ENCODE assay signal across 8 mouse cellular contexts in the genomic region with DNA sequence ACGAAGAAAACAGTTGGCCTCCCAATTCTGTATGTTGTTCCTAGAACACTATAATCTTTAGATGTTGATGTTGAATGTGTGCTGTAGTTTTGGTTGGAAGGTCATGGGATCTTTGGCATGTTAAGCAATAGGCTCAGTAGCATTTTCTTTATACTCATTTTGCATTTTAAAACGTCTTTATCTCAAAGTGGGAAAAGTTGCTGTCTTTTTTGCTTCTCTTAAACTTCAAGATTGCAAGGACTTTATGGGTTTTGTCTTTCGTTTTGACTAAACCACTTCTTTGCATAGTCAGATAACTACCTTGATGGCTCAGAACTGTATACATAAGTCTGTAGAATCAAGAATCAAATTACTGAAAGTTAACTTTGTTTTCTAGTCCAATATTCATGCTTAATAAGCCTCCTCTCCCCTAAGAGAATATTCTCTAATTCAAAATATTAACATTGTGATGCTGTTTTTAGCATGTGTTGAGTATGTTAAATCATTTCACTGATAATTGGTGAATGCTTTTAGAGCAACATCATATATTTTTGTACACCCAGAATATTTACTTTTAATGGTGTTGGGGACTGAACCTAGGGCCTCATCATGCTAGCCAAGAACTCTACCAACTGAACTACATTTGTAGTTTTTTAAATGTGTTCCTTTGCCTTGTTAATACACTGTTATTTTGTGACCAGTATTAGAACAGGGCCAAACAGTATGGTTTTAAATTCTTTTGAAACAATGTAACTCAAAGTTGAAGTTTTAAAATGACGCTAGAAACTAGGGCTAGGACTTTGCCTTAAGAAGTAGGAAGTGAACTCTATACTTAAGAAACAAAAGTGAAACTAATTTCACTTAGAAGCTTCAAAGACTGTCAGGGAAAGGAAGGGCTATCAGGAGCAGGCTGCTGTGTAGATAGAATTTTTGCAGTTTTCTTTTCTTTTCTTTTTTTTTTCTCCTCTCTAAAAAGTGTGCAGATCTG. TPM values are rescaled to one million over a fixed set of nuclear protein-coding genes. Genes with fewer than 3 reads are reported as not detected.
DNase-seq lines count a peak whose midpoint lies in the region; ATAC-seq lines count a peak whose summit lies in the region.

No protein-coding gene starts in this region.

- peak; percentile 76 for ATAC-seq in activated CD4-positive, CD25-positive, alpha-beta regulatory T cell, adult 4 months
- ATAC-seq in hindbrain, embryonic 14.5 days (ENCODE audit: low FRiP score): no peak

- H3K4me2 ChIP-seq in hindbrain, embryonic 14.5 days (replicated peaks): peak overlapping the region; percentile 75

- intact Hi-C loops in heart, postnatal 10 days (cut with DNase I): no loop called here

- H3K9ac ChIP-seq in hindbrain, embryonic 14.5 days: no peak overlapping the region

- peak; percentile 9 for DNase-seq in heart, adult 11 months
- no peak for DNase-seq in heart, postnatal 10 days
- no peak for DNase-seq in hindbrain, embryonic 14.5 days (ENCODE audit: low spot score)
- no peak for DNase-seq in midbrain, embryonic 10.5 days (ENCODE audit: low spot score)
- DNase-seq in gastrocnemius, postnatal 25 days: no peak
- DNase-seq in frontal cortex, postnatal 25 days (ENCODE audit: low spot score in 2 of 2): no peak
- no peak for DNase-seq in kidney, adult 9 months

- H3K4me1 ChIP-seq in hindbrain, embryonic 14.5 days (replicated peaks; ENCODE audit: control insufficient read depth, insufficient read depth, low read length): peaks cover 22% of the 10 kb centered on the region
- H3K4me1 ChIP-seq in midbrain, embryonic 10.5 days: peaks cover 49% of the 10 kb centered on the region

- no peaks in the 10 kb centered on the region for H3K27me3 ChIP-seq in hindbrain, embryonic 14.5 days (ENCODE audit: control insufficient read depth, insufficient read depth, low read length)
- H3K27me3 ChIP-seq in midbrain, embryonic 10.5 days (ENCODE audit: low read depth, poor library complexity, severe bottlenecking): no peaks in the 10 kb centered on the region

- no peaks in the 10 kb centered on the region for H3K9me3 ChIP-seq in hindbrain, embryonic 14.5 days (ENCODE audit: control insufficient read depth, low read length)
- no peaks in the 10 kb centered on the region for H3K9me3 ChIP-seq in midbrain, embryonic 10.5 days (replicated peaks)

- 63% methylated on average over 4 of the region's 4 CpGs for whole genome bisulfite sequencing in hindbrain, embryonic 14.5 days
- 65% methylated on average over 4 of the region's 4 CpGs for WGBS in midbrain, embryonic 10.5 days

- H3K36me3 ChIP-seq in hindbrain, embryonic 14.5 days (replicated peaks; ENCODE audit: control insufficient read depth, insufficient read depth): no peaks in the 10 kb centered on the region
- no peaks in the 10 kb centered on the region for H3K36me3 ChIP-seq in midbrain, embryonic 10.5 days

- no peak overlapping the region for H3K27ac ChIP-seq in hindbrain, embryonic 14.5 days
- H3K27ac ChIP-seq in midbrain, embryonic 10.5 days (replicated peaks): no peak overlapping the region

- peak overlapping the region; percentile 84; the same call in 1 of the 2 replicates for H3K4me3 ChIP-seq in hindbrain, embryonic 14.5 days (replicated peaks; ENCODE audit: low read length)
- peak overlapping the region; percentile 81 for H3K4me3 ChIP-seq in midbrain, embryonic 10.5 days

RNA-seq across cellular contexts. Expression of a gene that starts 2.2 kb away (rescaled TPM):
- total RNA-seq in heart, postnatal 10 days (2021): 10 to 100 TPM; 80.7 to 84.4 TPM
- 10 to 100 TPM; 21.5 to 26.7 TPM for polyA plus RNA-seq in activated CD4-positive, CD25-positive, alpha-beta regulatory T cell, adult 4 months (2017; shearing (Covaris generic))
- 14.3 and 16.1 TPM in 2 replicates for polyA plus RNA-seq in hindbrain, embryonic 14.5 days (2014; fragmentation: Nextera tagmentation; extraction: Ambion mirVana)
- polyA plus RNA-seq in midbrain, embryonic 10.5 days (2016; fragmentation: Nextera tagmentation; extraction: Ambion mirVana): 17.2 and 17.7 TPM in 2 replicates
- 10 to 100 TPM; 75.0 to 88.3 TPM for total RNA-seq in gastrocnemius, postnatal 25 days (2021)
